Mouse (Mus musculus) adrenal gland, adult 8-10 months (tissue): ENCODE measurements around the gene Gm37240. TPM values are rescaled to one million over a fixed set of nuclear protein-coding genes. Genes with fewer than 3 reads are reported as not detected.
A peak's percentile ranks its signal among the peaks of the same experiment; 100 is the strongest.

ENCODE experiments used
- DNase-seq: peaks from one replicate; pipeline ENCODE4 v3.0.0; 2022
- total RNA-seq, 4 experiments: library from RNA; stranded (reverse); gene quantifications; 2 replicates each; pipeline ENCODE4 v1.2.4; 2022

Gene Gm37240
- total RNA-seq, 4 experiments from 2014 or later: 5.4 to 9.8 (median 7.2) TPM

GRCm38 (mm10) chr3:85176736-85177135, 710.6 kb downstream of the Gm37240 start:
- no peak for DNase-seq

DNA sequence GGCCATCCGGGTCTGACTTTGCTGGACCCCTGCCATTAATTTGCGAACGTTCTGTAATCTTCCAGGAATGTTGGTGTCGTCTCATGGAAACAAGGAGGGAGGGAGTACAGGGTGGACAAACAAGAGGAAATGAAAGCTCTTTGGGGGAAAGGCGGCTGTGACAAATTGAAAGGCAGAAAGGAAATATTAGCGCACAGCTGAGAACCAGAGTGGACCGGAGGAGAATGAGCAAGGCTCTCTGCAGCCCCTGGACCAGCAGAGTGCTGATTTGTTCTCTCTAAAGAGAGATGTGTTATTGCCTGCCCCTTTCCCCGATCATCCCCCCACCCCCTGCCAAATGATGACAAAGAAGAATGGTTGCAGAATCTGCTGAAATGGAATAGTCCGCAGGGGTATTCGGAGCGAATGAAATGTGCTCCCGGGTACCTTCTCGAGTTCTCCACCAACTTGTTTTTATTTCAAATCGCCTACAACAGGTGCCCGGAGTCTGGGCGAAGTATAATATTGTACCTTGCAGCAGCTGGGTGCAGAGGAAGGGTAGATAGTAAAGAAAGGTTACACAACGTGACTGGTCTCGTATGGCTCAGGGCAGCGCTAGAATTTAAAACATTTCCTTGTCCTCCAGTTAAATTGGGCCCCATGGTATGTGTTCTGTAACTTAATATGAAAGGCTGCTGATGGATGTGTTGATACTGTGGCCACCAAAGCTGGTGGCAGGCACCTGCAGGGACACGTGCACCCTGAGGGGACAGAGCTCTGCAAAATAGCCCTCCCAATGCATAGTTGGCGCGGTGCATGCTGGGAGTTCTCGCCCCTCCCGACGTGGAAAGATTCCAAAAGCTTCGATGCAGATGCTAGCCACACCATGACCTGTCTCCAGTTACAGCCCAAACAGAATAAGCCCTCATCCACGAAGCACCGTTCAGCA, 712.5 kb downstream of the Gm37240 start:
- no peak for DNase-seq

GRCm38 (mm10) chr3:85173441-85174071, 713.8 kb downstream of the Gm37240 start:
- DNase-seq: no peak

DNA sequence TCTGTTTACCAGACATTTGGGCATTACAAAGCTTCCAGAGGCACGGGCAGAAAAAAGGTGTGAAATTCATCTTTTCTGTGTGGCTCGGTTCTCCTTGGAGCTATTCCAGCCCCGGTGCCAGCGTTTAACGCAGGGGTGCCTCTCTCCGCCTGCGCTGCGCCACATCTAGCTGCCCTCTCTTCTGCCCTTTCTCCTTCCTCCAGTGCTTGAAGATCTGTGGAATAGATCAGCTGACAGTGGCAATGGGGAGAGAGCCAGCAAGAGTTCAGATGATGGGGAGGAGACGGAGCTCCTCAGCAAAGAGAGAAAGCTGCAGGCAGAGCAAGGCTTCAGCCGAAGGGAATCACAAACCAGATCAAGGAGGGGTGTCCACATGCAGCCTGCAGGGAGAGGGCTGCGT, 714.8 kb downstream of the Gm37240 start:
- DNase-seq: no peak

DNA sequence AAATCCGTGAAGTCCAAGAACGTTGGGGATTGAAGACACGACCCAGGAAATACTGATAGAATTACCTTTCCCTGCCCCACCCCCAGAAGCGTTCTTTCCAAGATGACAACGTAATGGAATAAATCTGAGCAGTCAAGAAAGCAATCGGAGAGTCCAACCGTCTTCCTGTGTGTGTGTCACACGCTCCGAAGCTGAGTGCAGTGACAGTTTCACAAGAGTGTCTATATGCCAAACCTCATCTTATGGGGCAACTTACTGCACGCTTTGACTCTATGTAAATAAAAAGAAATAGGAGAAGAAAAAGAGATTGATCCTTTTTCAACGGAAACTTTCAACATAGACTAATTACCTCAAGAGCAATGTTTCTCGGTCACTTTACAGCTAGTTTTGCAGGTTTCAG, 715.2 kb downstream of the Gm37240 start:
- DNase-seq: no peak

DNA sequence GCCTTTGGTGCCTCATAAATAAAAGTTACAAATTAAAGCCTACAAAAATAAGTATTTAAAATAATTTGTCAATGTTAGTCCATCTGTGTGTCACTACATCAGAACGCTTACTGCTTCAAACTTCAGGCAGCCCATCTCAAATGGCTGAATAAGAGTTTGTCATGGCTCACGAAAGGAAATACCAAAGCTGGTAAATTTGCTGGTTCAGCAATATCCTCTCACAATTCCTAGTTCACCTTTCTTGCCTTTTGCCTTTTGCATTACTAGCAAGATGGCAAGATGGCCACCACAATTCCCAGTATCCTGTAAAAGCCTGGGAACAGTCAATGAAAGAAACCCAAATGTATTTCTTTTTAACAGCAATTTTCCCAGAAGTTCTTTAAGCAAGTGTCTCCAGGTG, 718.5 kb downstream of the Gm37240 start:
- DNase-seq: no peak

DNA sequence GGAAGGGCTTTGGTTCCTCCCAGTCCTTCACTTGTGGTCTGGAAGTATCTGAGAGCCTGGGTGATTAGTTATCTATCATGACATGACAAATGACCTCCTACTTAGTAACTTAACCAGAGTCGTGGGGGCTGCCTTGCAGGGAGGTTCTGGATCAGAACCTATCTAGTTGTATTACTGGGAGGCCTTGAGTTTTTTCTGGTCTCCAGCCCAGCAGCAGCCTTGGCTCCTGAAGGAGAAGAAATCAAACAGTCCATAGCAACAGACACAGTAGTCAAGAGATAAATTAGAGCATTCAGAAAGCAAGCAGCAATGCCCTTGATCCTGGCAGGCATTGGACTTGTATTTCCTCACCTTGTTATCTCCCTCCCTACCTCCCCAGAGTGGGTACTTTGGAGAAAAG, 722.4 kb downstream of the Gm37240 start:
- peak; percentile 32 for DNase-seq

DNA sequence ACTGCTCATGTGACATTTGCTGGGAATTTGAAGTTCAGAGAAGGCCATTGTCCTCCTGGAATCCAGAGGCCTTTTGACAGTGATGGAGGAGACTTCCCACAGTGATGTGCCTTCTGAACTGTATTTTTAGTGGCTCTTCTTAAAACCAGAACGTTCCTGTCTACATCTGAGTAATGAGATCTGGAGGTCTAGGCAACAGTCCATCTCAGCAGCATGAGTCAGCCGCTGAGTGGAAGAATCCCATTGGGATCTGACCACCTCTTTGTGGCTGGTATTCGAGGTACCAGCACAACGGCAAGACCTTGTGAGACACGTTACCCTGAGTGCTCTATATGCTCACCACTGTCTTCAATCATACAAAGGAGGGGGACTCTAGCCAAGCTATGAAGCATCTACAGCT, 723.9 kb downstream of the Gm37240 start:
- no peak for DNase-seq

DNA sequence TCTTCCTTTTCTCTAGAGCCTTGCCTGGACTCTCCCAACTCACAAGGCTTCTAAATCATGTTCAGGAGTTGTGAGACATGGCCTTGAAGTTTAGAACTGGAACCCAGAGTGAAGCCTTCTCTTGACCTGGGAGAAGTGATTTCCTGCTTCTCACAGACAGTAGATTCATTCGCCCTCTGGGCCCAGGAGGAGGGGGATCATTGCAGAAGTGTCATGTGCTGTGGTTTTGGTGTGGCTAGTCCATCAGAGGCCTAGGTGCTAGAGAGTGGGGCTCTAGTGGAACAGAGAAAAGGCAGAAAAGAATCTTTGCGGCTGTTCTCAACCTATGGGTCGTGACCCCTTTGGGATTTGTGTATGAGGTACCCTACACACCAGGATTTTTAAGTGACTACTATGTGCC, 724.9 kb downstream of the Gm37240 start:
- DNase-seq: no peak

- no peak for DNase-seq
Measured at GRCm38 (mm10) chr3:85160816-85161215, 726.5 kb downstream of the Gm37240 start.

GRCm38 (mm10) chr3:85159631-85160030, 727.7 kb downstream of the Gm37240 start:
- no peak for DNase-seq

GRCm38 (mm10) chr3:85148816-85149215, 738.5 kb downstream of the Gm37240 start:
- DNase-seq: no peak

GRCm38 (mm10) chr3:85148038-85148550, 739.2 kb downstream of the Gm37240 start:
- DNase-seq: no peak

- no peak for DNase-seq
Measured at GRCm38 (mm10) chr3:85145568-85145967, 741.8 kb downstream of the Gm37240 start.

- no peak for DNase-seq
Measured at GRCm38 (mm10) chr3:85145076-85145475, 742.2 kb downstream of the Gm37240 start.

GRCm38 (mm10) chr3:85144425-85144824, 742.9 kb downstream of the Gm37240 start:
- no peak for DNase-seq

- DNase-seq: no peak
Measured at GRCm38 (mm10) chr3:85140488-85140887, 746.8 kb downstream of the Gm37240 start.

- no peak for DNase-seq
Measured at GRCm38 (mm10) chr3:85138407-85138806, 748.9 kb downstream of the Gm37240 start.

DNA sequence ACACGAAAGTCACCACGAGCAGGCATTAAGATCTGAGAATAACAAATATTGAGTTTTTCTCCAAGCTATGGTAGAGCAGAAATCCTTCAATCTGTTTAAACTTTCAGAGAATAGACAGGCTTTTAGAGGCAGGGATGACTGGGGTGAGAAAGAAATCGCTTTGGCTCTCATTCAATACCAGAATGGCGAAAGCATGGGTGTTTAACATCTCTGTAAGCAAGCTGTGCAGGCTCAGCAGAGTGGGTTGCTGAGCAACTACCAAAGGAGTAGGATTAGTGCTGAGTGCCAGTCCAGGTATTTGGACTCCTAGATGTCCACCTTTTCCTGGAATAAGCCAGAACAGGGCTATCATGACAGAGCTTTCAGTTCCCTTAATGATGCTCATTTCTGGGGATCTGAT, 753.8 kb downstream of the Gm37240 start:
- DNase-seq: no peak

- DNase-seq: no peak
Measured at GRCm38 (mm10) chr3:85131878-85132277, 755.4 kb downstream of the Gm37240 start.

DNA sequence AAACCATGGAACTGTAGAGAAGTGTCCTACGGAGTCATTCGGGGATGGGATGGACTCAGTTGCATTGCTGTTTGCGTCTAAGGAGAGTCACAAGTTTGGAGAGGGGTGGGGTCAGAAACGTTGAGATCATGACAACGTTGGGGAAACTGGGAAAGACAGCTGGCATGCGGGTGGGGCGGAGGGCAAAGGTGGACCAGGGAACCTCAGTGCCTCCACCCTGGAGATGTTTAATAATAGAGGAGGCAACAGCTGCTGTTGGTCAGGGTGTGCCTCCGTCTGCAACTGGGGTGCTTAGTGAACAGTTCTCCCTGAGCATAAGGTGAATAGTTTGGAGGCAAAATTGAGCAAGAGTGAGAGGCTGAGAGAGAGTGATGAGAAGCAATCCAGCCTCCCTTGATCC, 758.8 kb downstream of the Gm37240 start:
- DNase-seq: no peak

DNA sequence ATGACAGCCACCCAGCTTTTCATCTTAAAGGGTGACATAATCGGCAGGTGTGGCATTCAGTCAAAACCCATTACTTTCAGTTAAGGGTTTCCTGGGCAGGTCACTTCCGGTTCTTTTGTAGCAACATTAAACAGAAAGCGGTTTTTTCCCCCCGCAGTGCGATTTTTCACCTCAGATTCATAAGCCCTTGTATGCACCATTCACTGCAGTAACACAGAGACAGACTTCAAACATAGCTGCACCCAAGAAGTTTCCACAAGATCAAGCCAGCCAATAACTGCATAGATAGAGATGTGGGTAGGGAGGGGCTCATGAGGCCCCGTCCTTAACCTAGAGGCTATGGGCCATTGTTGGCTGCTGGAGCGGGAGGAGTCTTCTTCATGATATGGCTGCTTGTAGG, 760.3 kb downstream of the Gm37240 start:
- no peak for DNase-seq

DNA sequence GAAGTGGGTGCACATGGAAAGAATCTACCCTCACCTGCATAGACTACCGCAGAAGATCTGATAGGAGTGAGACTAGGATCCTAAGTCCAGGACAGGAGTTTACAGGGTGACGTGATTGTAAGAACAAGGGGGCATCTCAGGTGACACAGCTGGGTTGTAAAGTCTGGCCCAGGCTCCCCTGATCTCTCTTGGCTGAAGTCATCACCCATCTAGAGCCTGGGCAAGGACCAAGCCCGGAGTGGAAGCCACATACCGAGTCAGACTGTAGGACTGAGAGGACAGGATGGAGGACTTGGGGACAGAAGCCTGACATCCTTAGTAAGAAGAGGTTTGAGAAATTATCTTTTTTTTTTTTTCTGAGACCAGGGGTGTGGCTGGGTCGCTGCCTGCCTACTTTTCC, 761.8 kb downstream of the Gm37240 start:
- DNase-seq: no peak

GRCm38 (mm10) chr3:85124924-85125323, 762.4 kb downstream of the Gm37240 start:
- no peak for DNase-seq
